Mouse (Mus musculus) c-Kit-positive CD71-positive TER-119-negative erythroid progenitor cells, embryonic 14.5 days (primary cell): ENCODE data around the gene Ankrd40.

ENCODE experiments used
- DNase-seq: peaks from one replicate; pipeline ENCODE4 v3.0.0-alpha.2; 2013; ENCODE audit warnings: low read depth

Ankrd40 gene

DNA sequence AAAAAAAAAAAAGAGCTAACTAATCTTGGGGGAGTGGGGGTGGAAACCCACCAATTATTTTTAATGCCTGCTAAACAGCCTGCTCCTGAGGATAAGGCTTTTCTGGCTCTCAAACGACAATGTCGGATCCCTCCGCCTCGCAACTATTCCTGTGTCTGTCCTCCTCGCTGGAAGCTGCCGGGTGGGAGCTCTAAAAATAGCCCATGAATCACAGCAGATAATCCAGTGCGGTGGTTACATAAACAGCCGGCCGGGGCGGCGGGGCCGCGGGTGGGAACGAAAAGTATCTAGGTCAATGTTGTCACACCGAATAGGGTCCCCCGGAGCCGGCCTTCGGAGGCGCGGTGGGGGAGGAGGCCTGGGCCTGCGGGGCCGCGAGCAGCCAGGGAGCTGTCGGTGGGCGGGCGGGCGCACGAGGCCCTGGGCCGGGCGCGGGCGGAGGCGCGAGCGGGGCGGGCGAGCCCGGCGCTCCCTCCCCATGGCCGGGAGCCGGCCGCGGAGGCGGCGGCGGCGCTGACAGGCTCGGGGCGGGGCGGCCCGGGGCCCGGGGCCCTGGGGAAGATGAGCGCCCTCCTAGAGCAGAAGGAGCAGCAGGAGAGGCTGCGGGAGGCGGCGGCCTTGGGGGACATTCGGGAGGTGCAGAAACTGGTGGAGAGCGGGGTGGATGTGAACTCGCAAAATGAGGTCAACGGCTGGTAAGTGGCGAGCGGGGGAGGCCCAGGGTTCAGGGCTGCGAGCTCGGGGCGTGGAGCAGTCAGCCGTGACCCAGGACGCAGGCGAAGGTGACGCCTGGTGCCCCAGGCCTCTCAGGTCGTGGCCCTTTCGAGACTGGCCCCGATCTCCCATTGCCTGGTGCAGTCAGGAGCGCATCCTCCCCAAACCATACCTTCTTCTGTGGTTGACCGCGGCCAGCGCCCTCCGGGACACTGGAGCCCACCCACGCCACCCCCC lies at the start of gene Ankrd40:
Ankrd40 (plus strand) TSS at position 309 of the 951 bp plus-strand sequence.
- peak; percentile 72 for DNase-seq

DNA sequence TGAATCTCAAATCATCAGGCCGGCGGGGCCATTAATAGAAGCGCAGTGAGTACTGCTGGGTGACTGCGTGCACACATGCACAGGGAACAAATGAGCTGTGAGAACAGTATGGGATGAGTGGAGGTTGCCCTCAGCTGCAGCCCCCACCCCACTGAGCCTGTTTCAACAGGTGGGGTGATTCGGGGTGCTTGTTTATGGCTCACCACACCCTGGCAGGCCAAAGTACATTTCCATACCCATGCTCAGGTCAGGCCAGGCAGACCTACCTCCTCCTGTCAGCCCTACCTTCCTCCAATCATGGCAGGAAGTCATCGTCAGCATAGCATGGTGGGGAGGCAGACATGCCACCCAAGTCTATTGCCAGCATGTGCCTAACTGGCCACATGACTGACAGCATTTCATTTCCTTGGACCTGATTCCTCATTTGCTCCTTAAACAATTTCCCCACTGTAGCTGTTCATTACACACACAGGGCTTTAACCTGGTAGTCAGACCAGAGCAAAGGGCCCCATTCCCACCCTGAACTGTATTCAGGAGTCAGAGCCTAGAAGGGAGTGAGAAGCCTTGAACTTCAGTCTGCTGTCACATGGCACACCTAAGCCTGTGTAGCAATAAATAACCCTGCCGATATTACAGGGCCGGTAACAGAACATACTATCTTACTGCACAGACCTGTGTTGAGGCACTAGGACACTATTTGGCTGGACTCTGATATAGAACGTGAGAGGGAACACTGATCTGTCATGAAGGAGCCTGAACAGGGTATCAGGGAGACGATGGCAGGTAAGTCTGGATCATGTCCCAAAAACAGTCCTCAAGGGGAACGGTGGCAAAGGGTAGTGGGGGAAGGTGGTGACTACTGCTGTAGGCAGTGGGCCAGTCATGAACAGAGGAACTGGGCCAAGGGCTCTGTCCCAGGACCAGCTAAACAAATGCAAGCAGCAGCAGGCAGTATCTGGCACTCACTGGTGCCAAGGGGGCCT lies 46.3 kb upstream of the Ankrd40 start, which contains the start of gene Gm21885:
Gm21885 (plus strand) TSS at position 675 of the 983 bp plus-strand sequence.
- DNase-seq, result no peak

DNA sequence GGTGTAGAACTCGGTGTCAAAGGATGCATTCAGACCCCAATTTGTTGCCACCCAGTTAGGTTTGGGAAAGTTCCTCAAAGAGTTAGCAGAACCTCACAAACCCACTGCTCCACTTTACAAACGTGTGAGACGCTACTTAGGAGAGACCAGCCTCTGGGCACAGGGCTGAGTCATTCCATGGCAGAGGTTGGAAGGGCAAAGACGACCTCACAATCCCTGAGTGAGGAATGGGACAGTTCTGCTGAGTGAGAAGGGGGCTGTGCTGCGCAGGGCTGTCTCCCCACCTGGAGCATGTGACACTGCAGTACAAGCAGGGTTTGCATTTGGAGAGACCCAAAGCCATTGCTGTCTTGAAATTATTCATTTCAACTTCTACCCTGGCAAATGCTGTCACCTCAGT lies 45.5 kb upstream of the Ankrd40 start:
- no peak for DNase-seq

GRCm38 (mm10) chr11:94283536-94284099 lies 44.2 kb upstream of the Ankrd40 start:
- DNase-seq, result no peak

DNA sequence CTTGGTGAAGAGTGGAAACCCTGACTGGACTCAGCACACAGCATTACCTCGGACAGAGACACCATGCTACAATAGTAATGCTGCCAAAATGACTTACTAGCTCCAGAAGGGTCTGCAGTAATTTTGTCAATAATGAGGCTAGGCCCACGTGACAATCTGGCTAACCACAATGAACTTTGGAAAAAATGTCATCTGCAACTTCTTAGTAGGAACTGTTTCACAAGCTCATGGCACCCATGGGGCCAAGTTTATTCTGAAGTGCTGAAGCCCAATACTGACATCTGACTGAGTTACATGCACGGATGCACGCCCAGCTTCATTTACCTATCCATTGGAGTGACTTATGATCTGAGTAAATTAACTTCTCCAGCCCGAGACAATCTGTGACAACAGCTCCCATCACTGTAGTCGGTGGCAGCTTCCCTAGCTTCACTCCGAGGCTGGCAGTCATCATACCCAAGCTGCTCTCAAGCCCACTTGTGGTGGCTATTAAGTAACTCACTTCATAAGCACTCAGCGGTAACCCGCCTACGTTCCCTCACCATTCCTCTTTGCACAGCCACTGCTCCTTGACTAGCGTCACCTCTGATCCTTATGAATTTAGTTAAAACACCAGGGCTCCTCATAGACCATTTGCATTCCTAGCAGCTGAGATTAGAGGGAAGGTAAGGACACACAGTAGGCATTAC lies 41.8 kb upstream of the Ankrd40 start:
- DNase-seq, result no peak

DNA sequence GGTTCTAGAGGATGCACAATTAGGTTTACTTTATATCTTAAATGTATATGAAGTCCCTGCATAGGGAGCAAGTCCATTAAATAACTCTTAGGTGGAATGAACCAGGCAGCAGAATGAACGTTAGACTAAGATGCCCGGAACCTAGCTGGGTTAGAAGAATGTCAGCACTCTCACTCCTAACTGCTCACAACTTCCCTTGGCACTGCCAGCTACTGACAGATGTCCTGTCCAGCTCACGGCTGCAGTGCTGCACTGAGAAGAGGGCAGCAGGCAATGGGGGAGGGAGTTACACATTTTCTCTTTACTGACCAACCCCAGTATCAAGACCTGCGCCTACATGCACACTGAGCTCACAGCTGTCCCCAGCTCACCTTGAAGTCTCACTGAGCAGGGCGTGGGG lies 40.7 kb upstream of the Ankrd40 start:
- no peak for DNase-seq

GRCm38 (mm10) chr11:94290062-94290740 lies 37.6 kb upstream of the Ankrd40 start:
- DNase-seq, result peak; percentile 79

DNA sequence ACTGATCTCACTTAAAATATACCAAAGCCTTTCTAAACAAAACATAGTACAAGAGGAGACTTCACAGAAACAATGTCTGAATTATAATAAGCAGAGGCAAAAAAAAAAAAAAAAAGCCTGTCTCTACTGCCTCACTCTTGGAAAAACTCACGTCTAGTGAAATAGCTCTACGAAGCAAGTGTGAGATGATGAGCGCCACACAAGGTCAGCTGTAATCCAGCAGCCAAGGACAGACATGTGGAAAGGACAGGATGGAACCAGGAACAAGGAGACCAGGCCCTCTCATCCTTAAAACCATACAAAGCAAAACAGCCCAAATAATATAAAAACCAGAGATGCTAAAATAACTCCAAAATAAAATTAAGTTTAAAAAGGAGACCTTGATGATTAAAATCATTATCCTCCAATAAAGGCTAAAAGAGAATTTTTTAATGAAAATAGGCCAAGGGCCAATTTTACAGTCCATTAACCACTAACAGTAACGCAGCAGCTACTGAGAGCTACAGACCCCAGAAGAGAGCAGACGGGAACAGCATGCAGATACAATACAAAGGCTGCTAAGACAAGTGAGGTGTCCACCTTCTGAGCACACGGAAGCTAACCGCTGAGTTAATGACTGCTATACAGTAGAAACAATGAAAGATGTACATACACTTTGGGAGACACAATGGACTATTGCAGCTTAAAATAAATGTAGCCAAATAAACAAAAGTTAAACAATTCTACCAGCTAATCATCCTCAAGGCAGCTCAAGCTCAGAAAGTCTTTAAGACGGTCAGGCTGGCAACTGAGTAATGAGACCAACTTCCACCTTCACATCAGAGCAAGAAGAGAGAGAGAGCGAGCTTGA lies 32.6 kb upstream of the Ankrd40 start:
- DNase-seq, result no peak

DNA sequence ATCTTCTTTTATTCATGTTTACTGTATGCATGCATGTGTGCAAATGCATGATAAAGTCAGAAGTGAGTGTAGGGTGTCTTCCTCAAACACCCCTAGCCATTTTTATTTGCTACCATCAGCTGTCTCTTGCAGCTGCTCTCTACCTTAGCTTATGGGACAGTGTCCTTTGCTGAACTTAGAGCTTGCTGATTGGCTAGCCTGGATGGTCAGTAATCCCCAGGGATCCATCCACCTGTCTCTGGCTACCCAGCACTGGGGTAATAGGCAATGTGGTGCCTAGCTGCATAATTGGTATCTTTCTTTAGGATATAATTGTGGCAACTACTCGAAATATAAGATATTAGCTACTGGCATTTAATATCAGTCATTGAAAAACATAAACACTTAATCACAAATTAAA lies 15.1 kb upstream of the Ankrd40 start:
- no peak for DNase-seq

- DNase-seq, result no peak
Measured at GRCm38 (mm10) chr11:94314098-94314652, 13.6 kb upstream of the Ankrd40 start.

DNA sequence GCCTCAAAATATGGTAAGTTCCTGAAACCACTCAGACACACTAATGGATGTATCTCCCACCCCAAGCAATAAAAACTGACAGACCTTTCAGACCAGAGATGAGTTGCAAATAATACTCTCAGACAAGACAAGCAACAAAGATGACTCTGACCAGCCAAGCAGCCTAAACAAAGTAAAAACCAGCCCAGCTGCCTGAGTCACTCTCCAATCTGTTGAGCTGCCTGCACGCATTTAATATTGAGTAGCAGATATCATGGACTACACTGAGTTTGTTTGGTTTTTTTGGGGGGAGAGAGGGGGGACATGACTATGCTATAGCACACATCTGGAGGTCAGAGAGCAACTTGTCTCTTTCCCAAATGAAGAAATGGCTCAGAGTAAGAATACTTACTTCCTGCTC lies 12.5 kb upstream of the Ankrd40 start:
- no peak for DNase-seq

DNA sequence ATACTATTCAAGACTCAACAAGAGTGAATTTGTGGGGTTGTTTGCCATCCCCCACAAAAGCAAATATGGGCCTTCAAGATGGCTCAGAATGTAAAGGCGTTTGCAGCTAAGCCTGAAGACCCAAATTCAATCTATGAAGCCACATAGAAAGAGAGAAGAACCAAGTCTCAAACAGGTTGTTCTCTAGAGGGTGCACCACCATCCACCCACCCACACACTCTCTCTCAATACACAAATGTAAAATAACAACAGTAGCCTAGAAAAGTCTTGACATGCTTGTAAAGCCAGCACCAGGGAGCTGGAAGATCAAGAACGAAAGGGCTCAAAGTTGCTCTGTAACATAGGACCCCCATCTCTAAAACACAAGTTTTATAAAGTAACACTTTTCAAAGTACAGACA lies 11.3 kb upstream of the Ankrd40 start:
- no peak for DNase-seq

GRCm38 (mm10) chr11:94317014-94317413 lies 10.8 kb upstream of the Ankrd40 start:
- no peak for DNase-seq

- DNase-seq, result no peak
Measured at GRCm38 (mm10) chr11:94317515-94317914, 10.3 kb upstream of the Ankrd40 start.

GRCm38 (mm10) chr11:94318056-94318455 lies 9.7 kb upstream of the Ankrd40 start:
- DNase-seq, result no peak

- no peak for DNase-seq
Measured at GRCm38 (mm10) chr11:94320969-94321930, 6.6 kb upstream of the Ankrd40 start.

DNA sequence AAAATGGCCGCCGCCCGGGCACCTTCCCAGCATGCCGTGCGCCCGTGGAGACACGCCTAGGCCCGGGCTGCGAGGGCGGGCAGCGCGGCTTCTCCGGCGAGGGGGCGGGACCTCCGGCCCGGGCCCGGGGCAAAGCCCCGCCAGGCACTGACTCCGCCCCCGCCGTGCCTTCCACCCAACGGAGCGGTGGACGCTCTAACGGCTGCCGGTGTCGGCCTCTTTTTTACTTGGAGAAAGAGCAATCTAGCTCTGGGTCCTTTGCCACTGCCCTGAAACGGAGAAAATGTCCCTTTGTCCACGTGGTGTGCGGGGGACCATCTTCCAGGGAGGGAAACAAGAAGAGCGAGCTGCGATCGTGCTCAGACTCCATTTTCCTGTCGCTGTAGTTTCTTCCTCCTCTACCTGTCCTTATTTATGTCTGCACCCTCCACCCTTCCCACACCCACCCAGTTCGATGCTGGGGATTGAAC lies 5.8 kb upstream of the Ankrd40 start, which contains the start of gene Luc7l3:
Luc7l3 (minus strand) TSS at position 58 of the 470 bp plus-strand sequence.
- DNase-seq, result peak; percentile 88

- no peak for DNase-seq
Measured at GRCm38 (mm10) chr11:94322636-94323035, 5.2 kb upstream of the Ankrd40 start.
